Comparison of ENCODE assay signal across 8 mouse cellular contexts in genomic region chr5:115072143-115072542, GRCm38 (mm10). TPM values are rescaled to one million over a fixed set of nuclear protein-coding genes. Genes with fewer than 3 reads are reported as not detected.
DNase-seq lines count a peak whose midpoint lies in the region; ATAC-seq lines count a peak whose summit lies in the region.

No protein-coding gene starts in this region.

- ATAC-seq in forebrain, embryonic 14.5 days, result no peak
- no peak for ATAC-seq in forebrain, embryonic 12.5 days (ENCODE audit: low FRiP score)
- peak; percentile 83 for ATAC-seq in megakaryocyte, adult 5-6 weeks (ENCODE audit: poor library complexity, severe bottlenecking)
- ATAC-seq in midbrain, embryonic 14.5 days (ENCODE audit: low FRiP score, low TSS enrichment), result no peak

- no peaks in the 10 kb centered on the region for H3K27me3 ChIP-seq in forebrain, embryonic 14.5 days (replicated peaks; ENCODE audit: control insufficient read depth, insufficient read depth, low read length)
- H3K27me3 ChIP-seq in forebrain, embryonic 12.5 days, result no peaks in the 10 kb centered on the region
- H3K27me3 ChIP-seq in midbrain, embryonic 14.5 days (ENCODE audit: control insufficient read depth, insufficient read depth, low read length), result no peaks in the 10 kb centered on the region

- H3K27ac ChIP-seq in forebrain, embryonic 14.5 days (ENCODE audit: low read depth, low read length), result no peak overlapping the region
- no peak overlapping the region for H3K27ac ChIP-seq in forebrain, embryonic 12.5 days
- no peak overlapping the region for H3K27ac ChIP-seq in midbrain, embryonic 14.5 days (replicated peaks; ENCODE audit: low read depth, low read length)

- H3K4me2 ChIP-seq in forebrain, embryonic 14.5 days (ENCODE audit: low read length), result no peak overlapping the region
- no peak overlapping the region for H3K4me2 ChIP-seq in forebrain, embryonic 12.5 days
- H3K4me2 ChIP-seq in midbrain, embryonic 14.5 days (ENCODE audit: low read length), result no peak overlapping the region

- H3K36me3 ChIP-seq in forebrain, embryonic 14.5 days (ENCODE audit: control insufficient read depth, insufficient read depth, low read length), result peaks cover 12% of the 10 kb centered on the region
- H3K36me3 ChIP-seq in forebrain, embryonic 12.5 days (replicated peaks), result peaks cover 13% of the 10 kb centered on the region; the same call in 1 of the 2 replicates
- H3K36me3 ChIP-seq in midbrain, embryonic 14.5 days (ENCODE audit: control insufficient read depth, insufficient read depth, low read length), result peaks cover 13% of the 10 kb centered on the region; the same call in 1 of the 2 replicates

- peak; percentile 23 for DNase-seq in forebrain, embryonic 14.5 days (ENCODE audit: low spot score)
- DNase-seq in MEL-GATA-1-ER (ENCODE audit: extremely low read depth, low read depth), result peak; percentile 92
- DNase-seq in fat pad, adult 2 months (ENCODE audit: extremely low read depth, low read depth, low spot score), result peak; percentile 91
- peak; percentile 83 for DNase-seq in large intestine, adult 2 months (ENCODE audit: low read depth, low spot score)
- DNase-seq in embryo, embryonic 11 days, result no peak
- no peak for DNase-seq in midbrain, embryonic 14.5 days

- H3K4me1 ChIP-seq in forebrain, embryonic 14.5 days (ENCODE audit: control insufficient read depth, insufficient read depth, low read length), result no peaks in the 10 kb centered on the region
- H3K4me1 ChIP-seq in forebrain, embryonic 12.5 days, result peaks cover 2% of the 10 kb centered on the region; the same call in 1 of the 2 replicates
- H3K4me1 ChIP-seq in midbrain, embryonic 14.5 days (ENCODE audit: control insufficient read depth, insufficient read depth, low read length), result no peaks in the 10 kb centered on the region

- H3K9ac ChIP-seq in forebrain, embryonic 14.5 days (ENCODE audit: low read length), result no peak overlapping the region
- H3K9ac ChIP-seq in forebrain, embryonic 12.5 days, result no peak overlapping the region
- H3K9ac ChIP-seq in midbrain, embryonic 14.5 days (replicated peaks; ENCODE audit: low read length), result no peak overlapping the region

- 80% methylated on average over 7 of the region's 7 CpGs for WGBS in forebrain, embryonic 14.5 days
- WGBS in forebrain, embryonic 12.5 days, result 89% methylated on average over 7 of the region's 7 CpGs
- WGBS in large intestine, adult 2 months, result 21% methylated on average over 7 of the region's 7 CpGs
- WGBS in midbrain, embryonic 14.5 days, result 95% methylated on average over 7 of the region's 7 CpGs

- no peaks in the 10 kb centered on the region for H3K9me3 ChIP-seq in forebrain, embryonic 14.5 days (replicated peaks; ENCODE audit: control insufficient read depth, low read length)
- H3K9me3 ChIP-seq in forebrain, embryonic 12.5 days, result no peaks in the 10 kb centered on the region
- no peaks in the 10 kb centered on the region for H3K9me3 ChIP-seq in midbrain, embryonic 14.5 days (ENCODE audit: control insufficient read depth, low read length)

- no peak overlapping the region for H3K4me3 ChIP-seq in forebrain, embryonic 14.5 days (ENCODE audit: low read depth, low read length)
- H3K4me3 ChIP-seq in forebrain, embryonic 12.5 days (replicated peaks), result no peak overlapping the region
- H3K4me3 ChIP-seq in midbrain, embryonic 14.5 days (replicated peaks; ENCODE audit: low read depth, low read length), result no peak overlapping the region

RNA-seq across cellular contexts. Expression of gene Gm10401, which starts 26.0 kb away (rescaled TPM):
- polyA plus RNA-seq in forebrain, embryonic 14.5 days (2014; fragmentation: Nextera tagmentation; extraction: Ambion mirVana), result 39.4 and 50.4 TPM in 2 replicates
- 26.1 and 29.4 TPM in 2 replicates for polyA plus RNA-seq in forebrain, embryonic 12.5 days (2016; fragmentation: Nextera tagmentation; extraction: Ambion mirVana)
- polyA plus RNA-seq in large intestine, adult 2 months (2012; rRNA removed), result 0.23 and 0.32 TPM in 2 replicates
- total RNA-seq in megakaryocyte, adult 5-6 weeks (2015), result not detected in 2 replicates
- total RNA-seq in megakaryocyte, adult 5-6 weeks (2017), result not detected in 2 replicates
- 59.4 and 72.9 TPM in 2 replicates for polyA plus RNA-seq in midbrain, embryonic 14.5 days (2014; fragmentation: Nextera tagmentation; extraction: Ambion mirVana)

RNA-seq across cellular contexts. Expression of gene Acads, which starts 47.0 kb away (rescaled TPM):
- 17.7 and 18.8 TPM in 2 replicates for polyA plus RNA-seq in forebrain, embryonic 14.5 days (2014; fragmentation: Nextera tagmentation; extraction: Ambion mirVana)
- polyA plus RNA-seq in forebrain, embryonic 12.5 days (2016; fragmentation: Nextera tagmentation; extraction: Ambion mirVana), result 32.7 and 33.0 TPM in 2 replicates
- 114 and 119 TPM in 2 replicates for polyA plus RNA-seq in large intestine, adult 2 months (2012; rRNA removed)
- 13.5 and 15.2 TPM in 2 replicates for total RNA-seq in megakaryocyte, adult 5-6 weeks (2015)
- 13.0 and 17.4 TPM in 2 replicates for total RNA-seq in megakaryocyte, adult 5-6 weeks (2017)
- 13.8 and 14.6 TPM in 2 replicates for polyA plus RNA-seq in midbrain, embryonic 14.5 days (2014; fragmentation: Nextera tagmentation; extraction: Ambion mirVana)

Comparison
In these comparisons a context has a peak if more than half of its experiments do, and no peak if none do; other contexts are left out.
1. DNase-seq: peak in forebrain, embryonic 14.5 days (single experiment), MEL-GATA-1-ER (single experiment), fat pad, adult 2 months (single experiment) and large intestine, adult 2 months (single experiment); none in embryo, embryonic 11 days (single experiment) and midbrain, embryonic 14.5 days (single experiment).
2. RNA of gene Gm10401, which starts 26.0 kb away (polyA plus RNA-seq): 59.4 to 72.9 TPM in midbrain, embryonic 14.5 days, 39.4 to 50.4 TPM in forebrain, embryonic 14.5 days and 26.1 to 29.4 TPM in forebrain, embryonic 12.5 days; 0.23 to 0.32 TPM in large intestine, adult 2 months; every median in the first group is over 10 times any median in the second.